Mouse (Mus musculus): Measurements from ENCODE around the gene Actn2. TPM values are rescaled to one million over a fixed set of nuclear protein-coding genes. Genes with fewer than 3 reads are reported as not detected.

The Actn2 gene
- total and polyA plus RNA-seq, 2 experiments from 2014 or later, result 3.9 to 6.0 TPM

- Histone ChIP-seq H3K27me3 (ENCODE audit: insufficient read depth, low read length) (no peaks in the 10 kb centered on the region), H3K27ac (ENCODE audit: low read depth, low read length) (no peak overlapping the region), H3K4me2 (ENCODE audit: low read depth) (no peak overlapping the region), H3K9me3 (ENCODE audit: low read length) (no peaks in the 10 kb centered on the region), H3K4me3 (ENCODE audit: low read depth, low read length) (no peak overlapping the region), H3K4me1 (ENCODE audit: insufficient read depth) (no peaks in the 10 kb centered on the region), H3K9ac (no peak overlapping the region), H3K36me3 (ENCODE audit: insufficient read depth) (no peaks in the 10 kb centered on the region)
- WGBS, result 82% methylated on average over 4 of the region's 4 CpGs
- DNase-seq (no peak), ATAC-seq (peak; percentile 27; the same call in 1 of the 2 replicates)
- no peak for TF ChIP-seq CTCF (IDR thresholded peaks at IDR 0.05; ENCODE audit: low read depth)
These were observed 20.9 kb upstream of the Actn2 start for GRCm38 (mm10) chr13:12361486-12361885.

DNA sequence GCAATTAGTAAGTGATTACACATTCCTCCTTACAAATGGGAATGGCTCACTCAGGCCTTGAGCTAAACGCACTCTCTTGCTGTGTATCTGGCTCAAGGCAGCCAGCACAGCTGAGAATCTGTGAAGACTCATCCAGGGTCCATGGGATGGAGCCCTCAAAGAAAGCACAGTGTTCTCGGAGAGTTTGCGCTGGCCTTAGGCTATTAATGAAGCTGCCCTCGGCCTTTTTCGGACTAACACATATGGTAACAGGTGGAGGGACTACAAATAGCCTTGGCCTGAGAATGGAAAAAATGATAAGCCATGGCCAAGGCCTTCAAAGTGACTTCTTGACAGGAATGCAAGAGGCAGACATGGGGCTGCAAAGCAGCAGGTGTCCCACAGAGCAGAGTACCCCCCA, 17.0 kb upstream of the Actn2 start:
- 79% methylated on average over 5 of the region's 5 CpGs for WGBS
- no peak overlapping the region for H3K27ac ChIP-seq (ENCODE audit: low read depth, low read length)
- no peaks in the 10 kb centered on the region for H3K9me3 ChIP-seq (ENCODE audit: low read length)
- no peaks in the 10 kb centered on the region for H3K36me3 ChIP-seq (ENCODE audit: insufficient read depth)
- no peak for ATAC-seq
- TF ChIP-seq CTCF (IDR thresholded peaks at IDR 0.05; ENCODE audit: low read depth), result no peak
- H3K27me3 ChIP-seq (ENCODE audit: insufficient read depth, low read length), result no peaks in the 10 kb centered on the region
- DNase-seq, result no peak
- no peak overlapping the region for H3K4me3 ChIP-seq (ENCODE audit: low read depth, low read length)
- no peak overlapping the region for H3K9ac ChIP-seq
- no peaks in the 10 kb centered on the region for H3K4me1 ChIP-seq (ENCODE audit: insufficient read depth)
- no peak overlapping the region for H3K4me2 ChIP-seq (ENCODE audit: low read depth)

GRCm38 (mm10) chr13:12356184-12356583, 15.6 kb upstream of the Actn2 start:
- Histone ChIP-seq H3K4me3 (ENCODE audit: low read depth, low read length) (no peak overlapping the region), H3K36me3 (ENCODE audit: insufficient read depth) (no peaks in the 10 kb centered on the region), H3K4me2 (ENCODE audit: low read depth) (no peak overlapping the region), H3K4me1 (ENCODE audit: insufficient read depth) (no peaks in the 10 kb centered on the region), H3K27ac (ENCODE audit: low read depth, low read length) (no peak overlapping the region), H3K27me3 (ENCODE audit: insufficient read depth, low read length) (no peaks in the 10 kb centered on the region), H3K9me3 (ENCODE audit: low read length) (no peaks in the 10 kb centered on the region), H3K9ac (no peak overlapping the region)
- ATAC-seq (no peak), DNase-seq (no peak)
- WGBS, result 68% methylated on average over 4 of the region's 4 CpGs
- TF ChIP-seq CTCF (IDR thresholded peaks at IDR 0.05; ENCODE audit: low read depth), result no peak

DNA sequence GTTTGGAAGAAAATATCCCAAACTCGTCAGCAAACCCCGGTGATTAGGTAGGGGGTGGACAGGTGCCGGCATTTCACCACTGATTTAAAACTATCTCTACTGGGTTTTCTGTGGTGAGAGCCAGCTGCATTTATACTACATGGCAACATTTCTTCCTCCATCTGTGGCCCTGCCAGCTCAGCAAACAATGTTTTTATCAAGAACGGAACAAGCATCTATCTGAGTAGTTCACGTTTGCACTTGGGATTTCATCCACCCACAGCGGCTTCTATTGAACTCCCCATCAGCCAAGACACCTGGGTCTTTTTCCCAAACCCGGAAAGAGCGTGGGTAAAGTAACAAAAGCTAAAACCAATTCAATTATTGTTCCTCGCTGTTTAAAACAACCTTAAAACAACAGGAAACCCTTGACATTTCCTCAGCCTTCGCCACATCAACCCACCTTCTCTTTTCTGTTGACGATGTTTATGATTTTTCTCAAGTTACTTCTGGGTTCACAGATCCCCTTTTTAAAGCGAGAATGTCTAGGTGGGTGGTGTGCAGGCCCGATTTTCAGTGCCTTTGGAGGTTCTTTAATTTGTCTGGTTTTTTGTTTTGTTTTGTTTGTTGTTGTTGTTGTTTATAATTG, 8.8 kb upstream of the Actn2 start:
- no peak for ATAC-seq
- 72% methylated on average over 13 of the region's 13 CpGs for WGBS

DNA sequence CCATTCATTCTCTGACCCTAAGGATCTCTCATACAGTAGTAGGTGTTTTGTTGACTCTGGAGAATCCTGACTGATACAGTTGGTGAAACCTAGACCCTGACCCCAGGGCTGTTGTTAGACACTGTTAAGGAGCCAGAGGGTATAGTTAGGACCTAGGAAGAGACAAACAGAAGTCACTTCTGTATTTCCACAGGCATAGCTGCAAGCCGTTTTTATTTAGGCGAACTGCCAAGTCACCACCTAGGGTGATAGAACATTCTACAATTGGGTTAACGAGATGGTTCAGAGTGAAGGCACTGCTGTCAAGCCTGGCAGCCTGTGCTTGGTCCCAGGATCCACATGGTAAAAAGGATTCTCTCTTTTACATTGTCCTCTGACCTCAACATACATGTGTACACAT, 6.3 kb upstream of the Actn2 start:
- Histone ChIP-seq H3K4me3 (ENCODE audit: low read depth, low read length) (no peak overlapping the region), H3K4me2 (ENCODE audit: low read depth) (no peak overlapping the region), H3K36me3 (ENCODE audit: insufficient read depth) (no peaks in the 10 kb centered on the region), H3K27ac (ENCODE audit: low read depth, low read length) (no peak overlapping the region), H3K9me3 (ENCODE audit: low read length) (no peaks in the 10 kb centered on the region), H3K9ac (no peak overlapping the region), H3K4me1 (ENCODE audit: insufficient read depth) (no peaks in the 10 kb centered on the region), H3K27me3 (ENCODE audit: insufficient read depth, low read length) (no peaks in the 10 kb centered on the region)
- no peak for TF ChIP-seq CTCF (IDR thresholded peaks at IDR 0.05; ENCODE audit: low read depth)
- DNase-seq (no peak), ATAC-seq (no peak)
- WGBS, result 47% methylated on average over 3 of the region's 3 CpGs

More for the DNA sequence above, 8.8 kb upstream of the Actn2 start:
- H3K9ac ChIP-seq, result no peak overlapping the region
- TF ChIP-seq CTCF (IDR thresholded peaks at IDR 0.05; ENCODE audit: low read depth), result no peak
- no peaks in the 10 kb centered on the region for H3K27me3 ChIP-seq (ENCODE audit: insufficient read depth, low read length)
- H3K4me1 ChIP-seq (ENCODE audit: insufficient read depth), result no peaks in the 10 kb centered on the region
- H3K4me2 ChIP-seq (ENCODE audit: low read depth), result no peak overlapping the region
- no peak overlapping the region for H3K4me3 ChIP-seq (ENCODE audit: low read depth, low read length)
- H3K9me3 ChIP-seq (ENCODE audit: low read length), result no peaks in the 10 kb centered on the region
- no peaks in the 10 kb centered on the region for H3K36me3 ChIP-seq (ENCODE audit: insufficient read depth)
- no peak overlapping the region for H3K27ac ChIP-seq (ENCODE audit: low read depth, low read length)
- no peak for DNase-seq

GRCm38 (mm10) chr13:12341447-12341846, 887 bp upstream of the Actn2 start:
- DNase-seq, result no peak
- H3K27ac ChIP-seq (ENCODE audit: low read depth, low read length), result no peak overlapping the region
- no peaks in the 10 kb centered on the region for H3K36me3 ChIP-seq (ENCODE audit: insufficient read depth)
- H3K4me1 ChIP-seq (ENCODE audit: insufficient read depth), result 0 out of 2 replicates have a peak, but pooled peaks cover 3% of the 10 kb centered on the region
- TF ChIP-seq CTCF (IDR thresholded peaks at IDR 0.05; ENCODE audit: low read depth), result no peak
- 68% methylated on average over 6 of the region's 6 CpGs for WGBS
- no peaks in the 10 kb centered on the region for H3K9me3 ChIP-seq (ENCODE audit: low read length)
- no peak overlapping the region for H3K4me3 ChIP-seq (ENCODE audit: low read depth, low read length)
- H3K9ac ChIP-seq, result no peak overlapping the region
- ATAC-seq, result no peak
- no peak overlapping the region for H3K4me2 ChIP-seq (ENCODE audit: low read depth)
- H3K27me3 ChIP-seq (ENCODE audit: insufficient read depth, low read length), result no peaks in the 10 kb centered on the region

DNA sequence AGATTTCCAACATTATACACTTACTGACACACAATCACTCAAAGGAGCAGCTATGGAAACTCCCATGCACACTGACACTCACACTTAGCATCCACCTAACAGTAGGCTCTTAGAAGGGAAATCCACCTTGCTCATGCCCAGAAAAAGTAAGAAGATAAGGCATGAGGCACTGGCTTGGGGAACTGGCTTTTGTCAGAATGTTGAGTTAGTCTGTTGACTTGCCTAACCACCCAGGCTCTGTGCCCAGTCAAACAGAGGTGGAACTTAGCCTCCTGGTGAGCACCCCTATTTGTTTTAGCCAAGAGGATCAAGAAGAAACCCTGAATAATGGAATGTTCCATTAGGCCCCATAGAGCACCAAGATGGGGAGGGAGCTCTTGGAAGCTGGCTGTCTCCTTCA, 1.1 kb downstream of the Actn2 start:
- peak overlapping the region; percentile 90; the same call in 1 of the 2 replicates for H3K4me2 ChIP-seq (ENCODE audit: low read depth)
- DNase-seq (no peak), ATAC-seq (no peak)
- TF ChIP-seq CTCF (IDR thresholded peaks at IDR 0.05; ENCODE audit: low read depth), result no peak
- H3K36me3 ChIP-seq (ENCODE audit: insufficient read depth), result no peaks in the 10 kb centered on the region
- no peak overlapping the region for H3K27ac ChIP-seq (ENCODE audit: low read depth, low read length)
- no peak overlapping the region for H3K9ac ChIP-seq
- H3K4me1 ChIP-seq (ENCODE audit: insufficient read depth), result 0 out of 2 replicates have a peak, but pooled peaks cover 3% of the 10 kb centered on the region
- H3K9me3 ChIP-seq (ENCODE audit: low read length), result no peaks in the 10 kb centered on the region
- H3K4me3 ChIP-seq (ENCODE audit: low read depth, low read length), result no peak overlapping the region
- no peaks in the 10 kb centered on the region for H3K27me3 ChIP-seq (ENCODE audit: insufficient read depth, low read length)
